Mouse (Mus musculus) adrenal gland, adult 8-10 months (tissue): ENCODE data around the gene Irak4. TPM values are rescaled to one million over a fixed set of nuclear protein-coding genes. Genes with fewer than 3 reads are reported as not detected.

ENCODE experiments used
- DNase-seq: peaks from one replicate; pipeline ENCODE4 v3.0.0; 2022
- total RNA-seq, 4 experiments: library from RNA; stranded (reverse); gene quantifications; 2 replicates each; pipeline ENCODE4 v1.2.4; 2022

The Irak4 gene
- total RNA-seq, 4 experiments from 2014 or later: 11.9 to 16.8 (median 14.1) TPM

DNA sequence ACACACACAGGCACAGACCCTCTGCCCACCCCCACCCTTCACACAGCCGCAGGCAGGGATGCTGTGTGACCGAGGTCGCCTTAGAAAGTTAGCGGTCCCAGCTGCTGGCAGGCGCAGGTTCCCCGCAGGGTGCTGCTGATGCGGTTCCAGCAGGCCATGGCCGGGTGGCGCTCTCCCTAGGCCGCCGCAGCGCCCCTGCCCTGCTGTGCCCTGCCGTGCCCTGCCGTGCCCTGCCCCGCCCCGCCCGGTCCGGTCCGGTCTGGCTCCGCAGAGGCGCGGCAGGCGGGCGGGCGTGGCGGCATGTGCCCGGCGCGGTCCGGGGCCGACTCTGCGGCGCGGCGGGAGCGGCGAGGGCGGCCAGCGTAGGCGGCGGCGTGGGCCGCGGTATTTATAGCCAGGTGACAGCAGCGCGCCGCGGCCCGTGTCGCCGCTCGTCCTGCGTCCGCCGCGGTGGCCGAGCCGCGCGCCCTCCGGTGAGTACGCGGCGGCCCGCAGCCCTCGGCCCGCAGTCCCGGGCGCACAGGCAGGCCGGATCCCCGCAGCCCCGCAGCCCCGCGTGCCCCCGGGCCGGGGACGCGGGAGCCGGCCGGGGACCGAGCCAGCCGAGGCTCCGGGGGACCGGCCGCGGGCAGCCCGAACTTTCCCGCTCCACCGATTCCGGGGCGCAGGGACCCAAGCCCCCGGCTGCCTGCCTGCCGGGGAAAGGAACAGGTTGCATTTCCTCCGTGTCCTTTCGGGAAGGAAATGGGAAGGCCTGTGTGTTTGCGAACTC, 85.6 kb downstream of the Irak4 start, which contains the start of gene Tmem117:
TSS of gene Tmem117 (plus strand) at position 403 of the 772 bp plus-strand sequence.
- DNase-seq: no peak

DNA sequence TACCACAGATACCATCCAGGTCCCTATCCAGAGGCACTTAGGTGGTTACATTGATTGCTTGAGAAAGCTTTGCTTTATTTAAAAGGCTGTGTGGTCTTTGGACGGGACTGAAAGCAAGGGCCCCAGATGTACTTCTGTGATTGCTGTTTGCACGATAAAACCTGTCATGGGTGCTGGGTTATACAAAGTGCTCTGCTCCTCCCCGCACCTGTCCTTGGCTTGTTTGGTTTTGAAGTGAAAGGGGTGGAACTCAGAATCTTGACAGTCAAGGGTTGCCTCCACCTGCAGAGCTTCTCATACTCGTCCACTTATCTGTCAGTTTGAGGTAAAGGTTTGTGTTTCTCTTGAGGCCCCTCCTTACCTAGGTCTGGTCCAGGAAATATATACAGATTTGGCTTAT, 87.1 kb downstream of the Irak4 start:
- no peak for DNase-seq

Other genes starting within 250 kb of the Irak4 start
- gene Adamts20, start 78.2 kb upstream of the Irak4 start, total RNA-seq: 1 to 10 TPM in 3 of 4 experiments, under 1 TPM in 1; 0.94 to 2.3 (median 1.2) TPM
- 1 to 10 TPM; 3.5 to 5.4 (median 4.2) TPM for gene Pus7l, start 96 bp upstream of the Irak4 start, total RNA-seq
- 100 to 1,000 TPM in 2 of 4 experiments, 10 to 100 TPM in 2; 83.9 to 116 (median 98.3) TPM for gene Twf1, start 46.2 kb downstream of the Irak4 start, total RNA-seq
- gene Tmem117, start 85.6 kb downstream of the Irak4 start, total RNA-seq: 10 to 100 TPM in 1 of 4 experiments, 1 to 10 TPM in 3; 3.3 to 11.1 (median 6.5) TPM